Mouse (Mus musculus) large intestine, adult 2 months (tissue): ENCODE results near the gene Mtss1l. TPM values are rescaled to one million over a fixed set of nuclear protein-coding genes. Genes with fewer than 3 reads are reported as not detected.

Experiments used
- DNase-seq: peaks from one replicate; pipeline ENCODE4 v3.0.0-alpha.2; 2012; ENCODE audit warnings: low read depth, low spot score
- WGBS: fragments of 180-500 bp; shearing (Covaris S2); methylation state at CpG from one replicate; pipeline ENCODE4 v1.1.7; 2018; 5-methylcytosine and 5-hydroxymethylcytosine counted together
- polyA plus RNA-seq: library from polyadenylated mRNA; depleted of rRNA; stranded (reverse); fragments of >200 nt; gene quantifications from 2 replicates; pipeline ENCODE4 v1.2.3, GENCODE M21; 2012

Gene Mtss1l
- polyA plus RNA-seq, 1 experiment = 9.9 TPM

- 37% methylated on average over 18 of the region's 18 CpGs for WGBS
- DNase-seq = no peak
These were observed 5.6 kb downstream of the Mtss1l start for GRCm38 (mm10) chr8:110726893-110727292.

GRCm38 (mm10) chr8:110731346-110731859, 10.1 kb downstream of the Mtss1l start:
- WGBS = 84% methylated on average over 8 of the region's 8 CpGs
- no peak for DNase-seq

- 84% methylated on average over 8 of the region's 8 CpGs for WGBS
- no peak for DNase-seq
These were observed 11.8 kb downstream of the Mtss1l start for GRCm38 (mm10) chr8:110733036-110733435.

GRCm38 (mm10) chr8:110738591-110739195, 17.4 kb downstream of the Mtss1l start:
- DNase-seq = no peak
- WGBS = 91% methylated on average over 35 of the region's 35 CpGs

GRCm38 (mm10) chr8:110740629-110741175, 19.4 kb downstream of the Mtss1l start:
- WGBS = 82% methylated on average over 5 of the region's 5 CpGs
- no peak for DNase-seq

GRCm38 (mm10) chr8:110741816-110742451, 20.7 kb downstream of the Mtss1l start:
- 74% methylated on average over 15 of the region's 15 CpGs for WGBS

GRCm38 (mm10) chr8:110742452-110742818, 21.2 kb downstream of the Mtss1l start:
- no peak for DNase-seq
- 89% methylated on average over 5 of the region's 5 CpGs for WGBS

More at GRCm38 (mm10) chr8:110741816-110742451, 20.7 kb downstream of the Mtss1l start:
- DNase-seq = no peak

GRCm38 (mm10) chr8:110745162-110745561, 23.9 kb downstream of the Mtss1l start:
- DNase-seq = no peak
- WGBS = 95% methylated on average over 10 of the region's 10 CpGs

- DNase-seq = no peak
- 68% methylated on average over 9 of the region's 9 CpGs for WGBS
These were observed 25.4 kb downstream of the Mtss1l start for GRCm38 (mm10) chr8:110746661-110747060.

- WGBS = 56% methylated on average over 10 of the region's 10 CpGs
- peak; percentile 22 for DNase-seq
These were observed 28.4 kb downstream of the Mtss1l start for GRCm38 (mm10) chr8:110749500-110750170.

GRCm38 (mm10) chr8:110750269-110750668, 29.0 kb downstream of the Mtss1l start:
- 31% methylated on average over 13 of the region's 13 CpGs for WGBS
- DNase-seq = no peak

GRCm38 (mm10) chr8:110751490-110751889, 30.2 kb downstream of the Mtss1l start:
- 70% methylated on average over 5 of the region's 5 CpGs for WGBS
- no peak for DNase-seq

- DNase-seq = no peak
- WGBS = 41% methylated on average over 4 of the region's 4 CpGs
These were observed 33.4 kb downstream of the Mtss1l start for GRCm38 (mm10) chr8:110754713-110755112.

GRCm38 (mm10) chr8:110755511-110756170, 34.4 kb downstream of the Mtss1l start:
- 63% methylated on average over 15 of the region's 15 CpGs for WGBS
- no peak for DNase-seq

GRCm38 (mm10) chr8:110756196-110756595, 34.9 kb downstream of the Mtss1l start:
- WGBS = 75% methylated on average over 5 of the region's 5 CpGs
- DNase-seq = no peak

- no peak for DNase-seq
- 58% methylated on average over 7 of the region's 7 CpGs for WGBS
These were observed 39.1 kb downstream of the Mtss1l start for GRCm38 (mm10) chr8:110760280-110760940.

- DNase-seq = no peak
- 57% methylated on average over 5 of the region's 5 CpGs for WGBS
These were observed 39.9 kb downstream of the Mtss1l start for GRCm38 (mm10) chr8:110761185-110761584.

- DNase-seq = no peak
- 54% methylated on average over 6 of the region's 6 CpGs for WGBS
These were observed 40.7 kb downstream of the Mtss1l start for GRCm38 (mm10) chr8:110761988-110762387.

- WGBS = 94% methylated on average over 3 of the region's 3 CpGs
- DNase-seq = no peak
These were observed 43.4 kb downstream of the Mtss1l start for GRCm38 (mm10) chr8:110764671-110765070.
